ENCODE assay signal across 15 mouse cellular contexts in the genomic region with DNA sequence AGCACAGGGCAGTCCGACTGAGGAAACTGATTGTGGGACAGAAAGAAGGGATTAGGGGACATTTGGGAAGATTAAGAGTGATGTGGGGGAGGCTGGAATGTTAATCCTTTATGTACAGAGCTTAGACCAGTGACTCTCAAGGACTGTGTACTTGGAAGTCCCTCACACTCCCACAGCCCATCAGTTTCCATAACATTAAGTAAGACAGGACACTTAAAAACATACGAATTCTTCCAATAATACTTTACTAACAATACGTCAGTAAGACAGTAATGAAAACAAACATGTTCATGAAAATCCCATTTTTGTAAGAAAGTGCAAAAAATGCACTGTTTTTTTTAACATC.
DNase-seq lines count a peak whose midpoint lies in the region; ATAC-seq and TF ChIP-seq lines count a peak whose summit lies in the region.
"Had no signal": no experiment of that assay in that cellular context is flagged by ENCODE, and none has a peak within 500 bp of the region (broad histone marks: within the 10 kb centered on the region; RNA-seq: fewer than 3 reads in every experiment).

No protein-coding gene starts in this region.

- H3K36me3 ChIP-seq in hindbrain, embryonic 15.5 days: no peaks in the 10 kb centered on the region
- H3K36me3 ChIP-seq in hindbrain, postnatal 0 days (ENCODE audit: insufficient read depth, low read length): no peaks in the 10 kb centered on the region
- H3K36me3 ChIP-seq in forebrain, embryonic 14.5 days (ENCODE audit: control insufficient read depth, insufficient read depth, low read length): no peaks in the 10 kb centered on the region
- H3K36me3 ChIP-seq in forebrain, embryonic 16.5 days (ENCODE audit: control insufficient read depth, insufficient read depth): no peaks in the 10 kb centered on the region
- H3K36me3 ChIP-seq in midbrain, embryonic 15.5 days (replicated peaks): no peaks in the 10 kb centered on the region
- H3K36me3 ChIP-seq: neural tube, embryonic 12.5 days had no signal

- no peak for ATAC-seq in hindbrain, embryonic 15.5 days (ENCODE audit: low FRiP score, low read depth)
- ATAC-seq in hindbrain, postnatal 0 days: no peak
- no peak for ATAC-seq in forebrain, embryonic 14.5 days
- ATAC-seq in forebrain, embryonic 16.5 days: 0 out of 2 replicates have a peak, but pooled peaks have one; percentile 7
- no peak for ATAC-seq in midbrain, embryonic 15.5 days (replicated peaks)
- ATAC-seq: CD4-positive, CD25-positive, alpha-beta regulatory T cell, adult 4 months; liver, postnatal 0 days had no signal

- 61% methylated on average over 3 of the region's 3 CpGs for WGBS in hindbrain, embryonic 15.5 days
- 63% methylated on average over 3 of the region's 3 CpGs for WGBS in hindbrain, postnatal 0 days
- 35% methylated on average over 3 of the region's 3 CpGs for WGBS in forebrain, embryonic 14.5 days
- WGBS in forebrain, embryonic 16.5 days: 39% methylated on average over 3 of the region's 3 CpGs
- WGBS in midbrain, embryonic 15.5 days: 28% methylated on average over 3 of the region's 3 CpGs

- no peaks in the 10 kb centered on the region for H3K27me3 ChIP-seq in hindbrain, embryonic 15.5 days
- no peaks in the 10 kb centered on the region for H3K27me3 ChIP-seq in hindbrain, postnatal 0 days (ENCODE audit: insufficient read depth, low read length)
- no peaks in the 10 kb centered on the region for H3K27me3 ChIP-seq in forebrain, embryonic 14.5 days (replicated peaks; ENCODE audit: control insufficient read depth, insufficient read depth, low read length)
- no peaks in the 10 kb centered on the region for H3K27me3 ChIP-seq in forebrain, embryonic 16.5 days (replicated peaks; ENCODE audit: control insufficient read depth, insufficient read depth, low read length)
- no peaks in the 10 kb centered on the region for H3K27me3 ChIP-seq in midbrain, embryonic 15.5 days (replicated peaks)
- H3K27me3 ChIP-seq: neural tube, embryonic 12.5 days had no signal

- H3K4me1 ChIP-seq in hindbrain, embryonic 15.5 days (replicated peaks): peaks cover 16% of the 10 kb centered on the region
- no peaks in the 10 kb centered on the region for H3K4me1 ChIP-seq in hindbrain, postnatal 0 days (ENCODE audit: insufficient read depth, low read length)
- H3K4me1 ChIP-seq in forebrain, embryonic 14.5 days (ENCODE audit: control insufficient read depth, insufficient read depth, low read length): peaks cover 8% of the 10 kb centered on the region
- H3K4me1 ChIP-seq in forebrain, embryonic 16.5 days (replicated peaks; ENCODE audit: control insufficient read depth, insufficient read depth, low read length): peaks cover 12% of the 10 kb centered on the region
- H3K4me1 ChIP-seq in midbrain, embryonic 15.5 days: peaks cover 28% of the 10 kb centered on the region

- no peak for TF ChIP-seq CTCF in hindbrain, postnatal 0 days (IDR thresholded peaks at IDR 0.05; ENCODE audit: low read depth)

- DNase-seq in hindbrain, postnatal 0 days (ENCODE audit: low spot score): no peak
- no peak for DNase-seq in forebrain, embryonic 14.5 days (ENCODE audit: low spot score)
- DNase-seq in heart, postnatal 14 days: no peak
- no peak for DNase-seq in thymus, postnatal 36 days
- DNase-seq: adrenal gland, adult 8-10 months; cerebellum, adult 8-10 months; gastrocnemius, postnatal 14 days; liver, postnatal 0 days; right cerebral cortex, postnatal 4 days; thymus, adult 2 months had no signal

- no peak overlapping the region for H3K9ac ChIP-seq in hindbrain, embryonic 15.5 days
- H3K9ac ChIP-seq in hindbrain, postnatal 0 days (replicated peaks; ENCODE audit: low read length): no peak overlapping the region
- H3K9ac ChIP-seq in forebrain, embryonic 14.5 days (ENCODE audit: low read length): no peak overlapping the region
- H3K9ac ChIP-seq in forebrain, embryonic 16.5 days (replicated peaks; ENCODE audit: low read depth, low read length): no peak overlapping the region; the same call in 1 of the 2 replicates
- no peak overlapping the region for H3K9ac ChIP-seq in midbrain, embryonic 15.5 days
- H3K9ac ChIP-seq: liver, postnatal 0 days; neural tube, embryonic 12.5 days had no signal

- H3K4me2 ChIP-seq in hindbrain, embryonic 15.5 days: no peak overlapping the region
- no peak overlapping the region for H3K4me2 ChIP-seq in hindbrain, postnatal 0 days (ENCODE audit: low read depth, low read length)
- H3K4me2 ChIP-seq in forebrain, embryonic 14.5 days (ENCODE audit: low read length): peak overlapping the region; percentile 14; the same call in 1 of the 2 replicates
- peak overlapping the region; percentile 2; the same call in 1 of the 2 replicates for H3K4me2 ChIP-seq in forebrain, embryonic 16.5 days (ENCODE audit: low read length)
- H3K4me2 ChIP-seq in midbrain, embryonic 15.5 days: peak overlapping the region; percentile 3; the same call in 1 of the 2 replicates

- H3K27ac ChIP-seq in hindbrain, embryonic 15.5 days (replicated peaks): peak overlapping the region; percentile 41; the same call in 1 of the 2 replicates
- H3K27ac ChIP-seq in hindbrain, postnatal 0 days: no peak overlapping the region
- no peak overlapping the region for H3K27ac ChIP-seq in forebrain, embryonic 14.5 days (ENCODE audit: low read depth, low read length)
- no peak overlapping the region for H3K27ac ChIP-seq in forebrain, embryonic 16.5 days (ENCODE audit: low read length)
- no peak overlapping the region for H3K27ac ChIP-seq in midbrain, embryonic 15.5 days
- H3K27ac ChIP-seq: neural tube, embryonic 12.5 days had no signal

- no peak overlapping the region for H3K4me3 ChIP-seq in hindbrain, embryonic 15.5 days
- H3K4me3 ChIP-seq in hindbrain, postnatal 0 days (ENCODE audit: low read length): no peak overlapping the region
- H3K4me3 ChIP-seq in forebrain, embryonic 14.5 days (ENCODE audit: low read depth, low read length): no peak overlapping the region
- H3K4me3 ChIP-seq in forebrain, embryonic 16.5 days (replicated peaks; ENCODE audit: low read length): no peak overlapping the region
- no peak overlapping the region for H3K4me3 ChIP-seq in midbrain, embryonic 15.5 days
- H3K4me3 ChIP-seq: neural tube, embryonic 12.5 days had no signal

- H3K9me3 ChIP-seq in hindbrain, embryonic 15.5 days: no peaks in the 10 kb centered on the region
- H3K9me3 ChIP-seq in hindbrain, postnatal 0 days (ENCODE audit: low read length): no peaks in the 10 kb centered on the region
- H3K9me3 ChIP-seq in forebrain, embryonic 14.5 days (replicated peaks; ENCODE audit: control insufficient read depth, low read length): no peaks in the 10 kb centered on the region
- H3K9me3 ChIP-seq in forebrain, embryonic 16.5 days (ENCODE audit: control insufficient read depth, low read length): no peaks in the 10 kb centered on the region
- no peaks in the 10 kb centered on the region for H3K9me3 ChIP-seq in midbrain, embryonic 15.5 days
- H3K9me3 ChIP-seq: neural tube, embryonic 12.5 days had no signal

- intact Hi-C loops in heart, postnatal 14 days (cut with DNase I): no loop called here

Comparison
In these comparisons a context has a peak if more than half of its experiments do, and no peak if none do; other contexts are left out.
1. H3K4me2 ChIP-seq: peak in forebrain, embryonic 14.5 days (single experiment), forebrain, embryonic 16.5 days (single experiment) and midbrain, embryonic 15.5 days (single experiment); none in hindbrain, embryonic 15.5 days (single experiment) and hindbrain, postnatal 0 days (single experiment).